Mouse (Mus musculus) left cerebral cortex, postnatal 10 days (tissue): ENCODE results near the gene Lpxn. TPM values are rescaled to one million over a fixed set of nuclear protein-coding genes. Genes with fewer than 3 reads are reported as not detected.

Experiments
- total RNA-seq, 2 experiments: library from RNA; stranded (reverse); gene quantifications; 2 replicates each; pipeline ENCODE4 v1.2.3; 2021

Lpxn gene
- total RNA-seq, 2 experiments from 2014 or later: 1.1 to 1.5 TPM

Other genes starting within 250 kb of the Lpxn start
- not detected for gene Gm4952, start 196.2 kb upstream of the Lpxn start, total RNA-seq
- gene Glyat, start 162.9 kb upstream of the Lpxn start, total RNA-seq: not detected
- gene Olfr1442, start 125.8 kb upstream of the Lpxn start, total RNA-seq: not detected
- gene Olfr1443, start 118.1 kb upstream of the Lpxn start, total RNA-seq: not detected
- not detected for gene Keg1, start 100.4 kb upstream of the Lpxn start, total RNA-seq
- gene Cntf, start 30.6 kb upstream of the Lpxn start, total RNA-seq: 1 to 10 TPM; 1.2 to 2.6 TPM
- 10 to 100 TPM; 73.3 to 74.1 TPM for gene Zfp91, start 67 bp upstream of the Lpxn start, total RNA-seq
- gene Gm5244, start 50.5 kb downstream of the Lpxn start, total RNA-seq: not detected
- gene Olfr1444, start 61.1 kb downstream of the Lpxn start, total RNA-seq: not detected
- gene Olfr1445, start 87.7 kb downstream of the Lpxn start, total RNA-seq: not detected
- gene Olfr1446, start 97.3 kb downstream of the Lpxn start, total RNA-seq: not detected
- gene Olfr1447, start 107.5 kb downstream of the Lpxn start, total RNA-seq: not detected
- not detected for gene Olfr1448, start 128.2 kb downstream of the Lpxn start, total RNA-seq
- not detected for gene Olfr1449, start 134.6 kb downstream of the Lpxn start, total RNA-seq
- gene Olfr1450, start 154.1 kb downstream of the Lpxn start, total RNA-seq: not detected
- gene Olfr1451, start 198.8 kb downstream of the Lpxn start, total RNA-seq: not detected
- gene Olfr1453, start 232.1 kb downstream of the Lpxn start, total RNA-seq: not detected